ENCODE assay signal across 26 mouse cellular contexts in genomic region chr6:57798986-57799385, GRCm38 (mm10). TPM values are rescaled to one million over a fixed set of nuclear protein-coding genes. Genes with fewer than 3 reads are reported as not detected.
A peak's percentile ranks its signal among the peaks of the same experiment; 100 is the strongest.
DNase-seq lines count a peak whose midpoint lies in the region; ATAC-seq lines count a peak whose summit lies in the region.
"Had no signal": no experiment of that assay in that cellular context is flagged by ENCODE, and none has a peak within 500 bp of the region (broad histone marks: within the 10 kb centered on the region; RNA-seq: fewer than 3 reads in every experiment).

No protein-coding gene starts in this region.

- H3K27me3 ChIP-seq in midbrain, embryonic 16.5 days (ENCODE audit: control insufficient read depth, insufficient read depth, low read depth, low read length) = no peaks in the 10 kb centered on the region
- H3K27me3 ChIP-seq: CH12.LX; embryonic facial prominence, embryonic 12.5 days; forebrain, embryonic 12.5 days; hindbrain, embryonic 15.5 days had no signal

- H3K9me3 ChIP-seq in midbrain, embryonic 16.5 days (replicated peaks; ENCODE audit: control insufficient read depth, low read length, poor library complexity, severe bottlenecking) = no peaks in the 10 kb centered on the region
- H3K9me3 ChIP-seq: embryonic facial prominence, embryonic 12.5 days; forebrain, embryonic 12.5 days; hindbrain, embryonic 15.5 days had no signal

- no peak overlapping the region for H3K4me2 ChIP-seq in midbrain, embryonic 16.5 days (ENCODE audit: low read length)
- H3K4me2 ChIP-seq: embryonic facial prominence, embryonic 12.5 days; forebrain, embryonic 12.5 days; heart, embryonic 11.5 days; hindbrain, embryonic 15.5 days had no signal

- H3K4me1 ChIP-seq in midbrain, embryonic 16.5 days (ENCODE audit: control insufficient read depth, insufficient read depth, low read length) = no peaks in the 10 kb centered on the region
- H3K4me1 ChIP-seq: forebrain, embryonic 12.5 days; hindbrain, embryonic 15.5 days had no signal

- H3K36me3 ChIP-seq in midbrain, embryonic 16.5 days (ENCODE audit: control insufficient read depth, insufficient read depth, low read length) = no peaks in the 10 kb centered on the region
- H3K36me3 ChIP-seq: embryonic facial prominence, embryonic 12.5 days; forebrain, embryonic 12.5 days; hindbrain, embryonic 15.5 days had no signal

- H3K27ac ChIP-seq in midbrain, embryonic 16.5 days (ENCODE audit: low read length) = no peak overlapping the region
- H3K27ac ChIP-seq: embryonic facial prominence, embryonic 12.5 days; forebrain, embryonic 12.5 days; gastrocnemius, adult 2 months; heart, adult 2 months; hindbrain, embryonic 15.5 days had no signal

- peak; percentile 81 for ATAC-seq in frontal cortex, adult (ENCODE audit: low TSS enrichment)
- no peak for ATAC-seq in midbrain, embryonic 16.5 days
- ATAC-seq: intestine, embryonic 16.5 days had no signal

- DNase-seq in frontal cortex, postnatal 10 days (ENCODE audit: low spot score in 2 of 2) = no peak
- DNase-seq in left cerebral cortex, adult 11 months (ENCODE audit: low spot score) = peak; percentile 29
- DNase-seq in left cerebral cortex, adult 18-20 months (ENCODE audit: low spot score in 2 of 2) = no peak
- DNase-seq in right cerebral cortex, postnatal 25 days = peak; percentile 25
- DNase-seq in right cerebral cortex, postnatal 4 days = no peak
- peak; percentile 26 for DNase-seq in gonadal fat pad, adult 2 months (ENCODE audit: low read depth)
- DNase-seq: adrenal gland, adult 8-10 months; adrenal gland, postnatal 36 days; cerebellum, adult 11-12 months; cerebellum, adult 9-10 months; cerebellum, postnatal 25 days; gastrocnemius, adult 2 months; gastrocnemius, postnatal 25 days; heart, adult 2 months; heart, postnatal 36 days had no signal

- no peak overlapping the region for H3K4me3 ChIP-seq in midbrain, embryonic 16.5 days (ENCODE audit: low read depth, low read length)
- H3K4me3 ChIP-seq: embryonic facial prominence, embryonic 12.5 days; forebrain, embryonic 12.5 days; gastrocnemius, adult 2 months; heart, adult 2 months; hindbrain, embryonic 15.5 days had no signal

- H3K9ac ChIP-seq in midbrain, embryonic 16.5 days (ENCODE audit: low read depth, low read length) = no peak overlapping the region
- H3K9ac ChIP-seq: embryonic facial prominence, embryonic 12.5 days; forebrain, embryonic 12.5 days; hindbrain, embryonic 15.5 days had no signal

- WGBS in midbrain, embryonic 16.5 days = 88% methylated on average over 1 of the region's 1 CpGs

RNA-seq across cellular contexts. Expression of gene Vopp1, which starts 26.0 kb away (rescaled TPM):
- 100 to 1,000 TPM; 127 to 129 TPM for total RNA-seq in left cerebral cortex, adult 18-20 months (2021)
- 10.6 and 12.9 TPM in 2 replicates for polyA plus RNA-seq in gonadal fat pad, adult 2 months (2012; rRNA removed)
- 254 and 266 TPM in 2 replicates for polyA plus RNA-seq in midbrain, embryonic 16.5 days (2015; fragmentation: Nextera tagmentation; extraction: Ambion mirVana)
- total RNA-seq: CH12.LX had no signal

RNA-seq across cellular contexts. Expression of gene Vmn1r21, which starts 51.2 kb away (rescaled TPM):
- total RNA-seq in left cerebral cortex, adult 18-20 months (2021) = not detected
- polyA plus RNA-seq in gonadal fat pad, adult 2 months (2012; rRNA removed) = not detected in 2 replicates
- 0.10 TPM in 1 of 2 replicates, not detected in the other for polyA plus RNA-seq in midbrain, embryonic 16.5 days (2015; fragmentation: Nextera tagmentation; extraction: Ambion mirVana)
- total RNA-seq: adrenal gland, adult 8-10 months; adrenal gland, postnatal 36 days; CH12.LX; gastrocnemius, adult 2 months; gastrocnemius, postnatal 25 days; heart, adult 2 months; heart, postnatal 36 days had no signal
- polyA plus RNA-seq: brain, embryonic 14.5 days; cortical plate, adult 2 months; embryonic facial prominence, embryonic 12.5 days; heart, adult 2 months; heart, embryonic 11.5 days; heart, embryonic 16.5 days; hindbrain, embryonic 15.5 days; intestine, embryonic 16.5 days had no signal

Comparison
In these comparisons a context has a peak if more than half of its experiments do, and no peak if none do; other contexts are left out.
1. DNase-seq: peak in left cerebral cortex, adult 11 months (single experiment), right cerebral cortex, postnatal 25 days (single experiment) and gonadal fat pad, adult 2 months (single experiment); none in frontal cortex, postnatal 10 days (0 of 2), left cerebral cortex, adult 18-20 months (0 of 2) and right cerebral cortex, postnatal 4 days (single experiment).
2. RNA of gene Vopp1, which starts 26.0 kb away (polyA plus RNA-seq): 254 to 266 TPM in midbrain, embryonic 16.5 days; 10.6 to 12.9 TPM in gonadal fat pad, adult 2 months; every median in the first group is over 10 times any median in the second.